Mouse (Mus musculus): ENCODE results near the gene Carmil3. TPM values are rescaled to one million over a fixed set of nuclear protein-coding genes. Genes with fewer than 3 reads are reported as not detected.

Gene Carmil3
- polyA plus RNA-seq, 1 experiment from 2014 or later = 0.46 TPM

- DNase-seq (ENCODE audit: low spot score) (no peak), ATAC-seq (ENCODE audit: low FRiP score, low TSS enrichment) (no peak)
- no peaks in the 10 kb centered on the region for H3K9me3 ChIP-seq (ENCODE audit: control insufficient read depth, low read length)
- H3K4me3 ChIP-seq (ENCODE audit: low read depth, low read length) = no peak overlapping the region
- no peaks in the 10 kb centered on the region for H3K36me3 ChIP-seq (ENCODE audit: control insufficient read depth, insufficient read depth, low read length)
- no peaks in the 10 kb centered on the region for H3K27me3 ChIP-seq (ENCODE audit: control insufficient read depth, insufficient read depth, low read length)
- 4% methylated on average over 10 of the region's 10 CpGs for WGBS
- no peaks in the 10 kb centered on the region; the same call in 1 of the 2 replicates for H3K4me1 ChIP-seq (replicated peaks; ENCODE audit: control insufficient read depth, insufficient read depth)
- H3K27ac ChIP-seq (replicated peaks) = no peak overlapping the region
- H3K9ac ChIP-seq (ENCODE audit: low read length) = no peak overlapping the region
- TF ChIP-seq CTCF (IDR thresholded peaks at IDR 0.05; ENCODE audit: low read depth) = no peak
- H3K4me2 ChIP-seq (replicated peaks; ENCODE audit: low read depth) = no peak overlapping the region
These were observed 19.6 kb upstream of the Carmil3 start for GRCm38 (mm10) chr14:55470806-55471205.

- WGBS = 47% methylated on average over 2 of the region's 2 CpGs
- Histone ChIP-seq H3K9ac (ENCODE audit: low read length) (no peak overlapping the region), H3K4me2 (replicated peaks; ENCODE audit: low read depth) (no peak overlapping the region), H3K36me3 (ENCODE audit: control insufficient read depth, insufficient read depth, low read length) (no peaks in the 10 kb centered on the region; the same call in 1 of the 2 replicates), H3K4me1 (replicated peaks; ENCODE audit: control insufficient read depth, insufficient read depth) (no peaks in the 10 kb centered on the region), H3K4me3 (ENCODE audit: low read depth, low read length) (no peak overlapping the region), H3K27ac (replicated peaks) (no peak overlapping the region), H3K9me3 (ENCODE audit: control insufficient read depth, low read length) (no peaks in the 10 kb centered on the region), H3K27me3 (ENCODE audit: control insufficient read depth, insufficient read depth, low read length) (no peaks in the 10 kb centered on the region)
- ATAC-seq (ENCODE audit: low FRiP score, low TSS enrichment) = no peak
- no peak for DNase-seq (ENCODE audit: low spot score)
- no peak for TF ChIP-seq EP300 (optimal IDR thresholded peaks at IDR 0.05)
- TF ChIP-seq CTCF (IDR thresholded peaks at IDR 0.05; ENCODE audit: low read depth) = no peak
These were observed 14.8 kb upstream of the Carmil3 start for GRCm38 (mm10) chr14:55475654-55476053.

GRCm38 (mm10) chr14:55477421-55477820, 13.0 kb upstream of the Carmil3 start:
- Histone ChIP-seq H3K4me2 (replicated peaks; ENCODE audit: low read depth) (no peak overlapping the region), H3K9me3 (ENCODE audit: control insufficient read depth, low read length) (no peaks in the 10 kb centered on the region), H3K27me3 (ENCODE audit: control insufficient read depth, insufficient read depth, low read length) (no peaks in the 10 kb centered on the region), H3K4me3 (ENCODE audit: low read depth, low read length) (no peak overlapping the region), H3K27ac (replicated peaks) (no peak overlapping the region), H3K36me3 (ENCODE audit: control insufficient read depth, insufficient read depth, low read length) (no peaks in the 10 kb centered on the region; the same call in 1 of the 2 replicates), H3K4me1 (replicated peaks; ENCODE audit: control insufficient read depth, insufficient read depth) (no peaks in the 10 kb centered on the region), H3K9ac (ENCODE audit: low read length) (no peak overlapping the region)
- TF ChIP-seq EP300 (optimal IDR thresholded peaks at IDR 0.05) = no peak
- TF ChIP-seq CTCF (IDR thresholded peaks at IDR 0.05; ENCODE audit: low read depth) = no peak
- WGBS = 100% methylated on average over 1 of the region's 1 CpGs
- ATAC-seq (ENCODE audit: low FRiP score, low TSS enrichment) (no peak), DNase-seq (ENCODE audit: low spot score) (no peak)

GRCm38 (mm10) chr14:55477829-55478228, 12.6 kb upstream of the Carmil3 start:
- DNase-seq (ENCODE audit: low spot score) = no peak
- TF ChIP-seq EP300 (optimal IDR thresholded peaks at IDR 0.05) = no peak
- no peak for TF ChIP-seq CTCF (IDR thresholded peaks at IDR 0.05; ENCODE audit: low read depth)
- H3K27ac ChIP-seq (replicated peaks) = no peak overlapping the region
- H3K4me2 ChIP-seq (replicated peaks; ENCODE audit: low read depth) = peak overlapping the region; percentile 59; the same call in 1 of the 2 replicates
- 81% methylated on average over 5 of the region's 5 CpGs for WGBS
- H3K4me3 ChIP-seq (ENCODE audit: low read depth, low read length) = no peak overlapping the region
- H3K9me3 ChIP-seq (ENCODE audit: control insufficient read depth, low read length) = no peaks in the 10 kb centered on the region
- no peak for ATAC-seq (ENCODE audit: low FRiP score, low TSS enrichment)
- no peaks in the 10 kb centered on the region; the same call in 1 of the 2 replicates for H3K36me3 ChIP-seq (ENCODE audit: control insufficient read depth, insufficient read depth, low read length)
- no peaks in the 10 kb centered on the region for H3K4me1 ChIP-seq (replicated peaks; ENCODE audit: control insufficient read depth, insufficient read depth)
- no peaks in the 10 kb centered on the region for H3K27me3 ChIP-seq (ENCODE audit: control insufficient read depth, insufficient read depth, low read length)
- H3K9ac ChIP-seq (ENCODE audit: low read length) = no peak overlapping the region

GRCm38 (mm10) chr14:55478651-55479599, 11.5 kb upstream of the Carmil3 start, which contains the start of gene Dhrs4:
Dhrs4 (plus strand) TSS chr14:55478758.
- no peaks in the 10 kb centered on the region; the same call in 1 of the 2 replicates for H3K36me3 ChIP-seq (ENCODE audit: control insufficient read depth, insufficient read depth, low read length)
- peak within 1 kb of the TSS; percentile 57 for H3K4me3 ChIP-seq (ENCODE audit: low read depth, low read length)
- no peaks in the 10 kb centered on the region for H3K27me3 ChIP-seq (ENCODE audit: control insufficient read depth, insufficient read depth, low read length)
- peak within 1 kb of the TSS; percentile 72 for H3K9ac ChIP-seq (ENCODE audit: low read length)
- peak within 1 kb of the TSS; percentile 59 for H3K4me2 ChIP-seq (replicated peaks; ENCODE audit: low read depth)
- DNase-seq (ENCODE audit: low spot score) (peak; percentile 84), ATAC-seq (ENCODE audit: low FRiP score, low TSS enrichment) (peak; percentile 95)
- H3K4me1 ChIP-seq (replicated peaks; ENCODE audit: control insufficient read depth, insufficient read depth) = no peaks in the 10 kb centered on the region
- TF ChIP-seq EP300 (optimal IDR thresholded peaks at IDR 0.05) (no peak), CTCF (IDR thresholded peaks at IDR 0.05; ENCODE audit: low read depth) (peak; percentile 83)
- no peaks in the 10 kb centered on the region for H3K9me3 ChIP-seq (ENCODE audit: control insufficient read depth, low read length)
- under 1% methylated on average over 38 of the region's 38 CpGs for WGBS
- H3K27ac ChIP-seq (replicated peaks) = peak within 1 kb of the TSS; percentile 92

- H3K27ac ChIP-seq (replicated peaks) = no peak overlapping the region
- ATAC-seq (ENCODE audit: low FRiP score, low TSS enrichment) = no peak
- H3K4me1 ChIP-seq (replicated peaks; ENCODE audit: control insufficient read depth, insufficient read depth) = no peaks in the 10 kb centered on the region
- no peaks in the 10 kb centered on the region; the same call in 1 of the 2 replicates for H3K36me3 ChIP-seq (ENCODE audit: control insufficient read depth, insufficient read depth, low read length)
- 92% methylated on average over 10 of the region's 10 CpGs for WGBS
- TF ChIP-seq CTCF (IDR thresholded peaks at IDR 0.05; ENCODE audit: low read depth) = no peak
- TF ChIP-seq EP300 (optimal IDR thresholded peaks at IDR 0.05) = no peak
- no peak overlapping the region for H3K4me3 ChIP-seq (ENCODE audit: low read depth, low read length)
- no peaks in the 10 kb centered on the region for H3K27me3 ChIP-seq (ENCODE audit: control insufficient read depth, insufficient read depth, low read length)
- peak overlapping the region; percentile 59; the same call in 1 of the 2 replicates for H3K4me2 ChIP-seq (replicated peaks; ENCODE audit: low read depth)
- H3K9ac ChIP-seq (ENCODE audit: low read length) = no peak overlapping the region
- H3K9me3 ChIP-seq (ENCODE audit: control insufficient read depth, low read length) = no peaks in the 10 kb centered on the region
- no peak for DNase-seq (ENCODE audit: low spot score)
These were observed 10.8 kb upstream of the Carmil3 start for GRCm38 (mm10) chr14:55479629-55480028.
